Mouse (Mus musculus) limb, embryonic 12.5 days (tissue): Measurements from ENCODE around the gene Il17ra. TPM values are rescaled to one million over a fixed set of nuclear protein-coding genes. Genes with fewer than 3 reads are reported as not detected.

ENCODE experiments used
- ATAC-seq: fragments of 200-750 bp; cut with Nextera tagmentation; 2 replicates; pipeline ENCODE4 v1.8.0; 2017; ENCODE audit warnings: low read depth, moderate TSS enrichment; ENCODE audit not compliant: insufficient number of reproducible peaks, insufficient read depth, low FRiP score, low TSS enrichment
- H3K27ac ChIP-seq: fragments of 300-500 bp; sonication (generic); 2 replicates; pipeline ENCODE4 v1.5.1; 2016; ENCODE audit warnings: mild to moderate bottlenecking, moderate library complexity
- H3K27me3 ChIP-seq: fragments of 300-500 bp; sonication (generic); 2 replicates; pipeline ENCODE4 v1.6.1; 2016; ENCODE audit warnings: mild to moderate bottlenecking, moderate library complexity
- H3K36me3 ChIP-seq: fragments of 300-500 bp; sonication (generic); 2 replicates; pipeline ENCODE4 v1.6.1; 2016; ENCODE audit warnings: mild to moderate bottlenecking, moderate library complexity
- H3K4me1 ChIP-seq: fragments of 300-500 bp; sonication (generic); replicated peaks from 2 replicates; pipeline ENCODE4 v1.6.1; 2016
- H3K4me2 ChIP-seq: fragments of 300-500 bp; sonication (generic); 2 replicates; pipeline ENCODE4 v1.6.1; 2016; ENCODE audit warnings: mild to moderate bottlenecking, moderate library complexity
- H3K4me3 ChIP-seq: fragments of 300-500 bp; sonication (generic); replicated peaks from 2 replicates; pipeline ENCODE4 v1.5.1; 2016; ENCODE audit warnings: mild to moderate bottlenecking
- H3K9ac ChIP-seq: fragments of 300-500 bp; sonication (generic); replicated peaks from 2 replicates; pipeline ENCODE4 v1.6.1; 2016; ENCODE audit warnings: mild to moderate bottlenecking, moderate library complexity
- H3K9me3 ChIP-seq: fragments of 300-500 bp; sonication (generic); 2 replicates; pipeline ENCODE4 v1.6.1; 2016; ENCODE audit warnings: mild to moderate bottlenecking, moderate library complexity
- WGBS: fragments of 180-500 bp; shearing (Covaris S2); methylation state at CpG from one replicate; pipeline ENCODE4 v1.1.7; 2016; 5-methylcytosine and 5-hydroxymethylcytosine counted together
- polyA plus RNA-seq: library from polyadenylated mRNA; unstranded; fragments of >200 nt; fragmentation: Nextera tagmentation; extraction: Ambion mirVana; gene quantifications from 2 replicates; pipeline ENCODE4 v1.2.1, GENCODE M21; 2016

Gene Il17ra
- polyA plus RNA-seq, 1 experiment from 2014 or later = 3.8 TPM

DNA sequence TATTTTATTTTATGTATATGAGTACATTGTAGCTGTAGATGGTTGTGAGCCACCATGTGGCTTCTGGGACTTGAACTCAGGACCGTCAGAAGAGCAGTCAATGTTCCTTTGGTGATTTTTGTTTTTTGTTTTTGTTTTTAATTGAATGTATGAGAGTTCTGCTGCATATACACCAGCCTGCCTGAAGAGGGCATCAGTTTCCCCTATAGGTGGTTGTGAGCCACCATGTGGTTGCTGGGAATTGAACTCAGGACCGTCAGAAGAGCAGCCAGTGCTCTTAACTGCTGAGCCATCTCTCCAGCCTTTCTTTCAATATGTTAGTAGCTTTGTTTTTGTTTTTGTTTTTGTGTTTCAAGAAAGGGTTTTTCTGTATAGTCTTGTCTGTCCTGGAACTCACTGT, 73.3 kb downstream of the Il17ra start:
- no peaks in the 10 kb centered on the region for H3K9me3 ChIP-seq
- no peak overlapping the region for H3K27ac ChIP-seq
- peaks cover 6% of the 10 kb centered on the region for H3K4me1 ChIP-seq
- H3K36me3 ChIP-seq = no peaks in the 10 kb centered on the region
- H3K9ac ChIP-seq = no peak overlapping the region
- 87% methylated on average over 2 of the region's 2 CpGs for WGBS
- no peak overlapping the region for H3K4me2 ChIP-seq
- no peak for ATAC-seq
- no peak overlapping the region for H3K4me3 ChIP-seq
- no peaks in the 10 kb centered on the region for H3K27me3 ChIP-seq

Other genes with a start within 250 kb of the Il17ra start
- gene D330020A13Rik, start 168.9 kb upstream of the Il17ra start, polyA plus RNA-seq = 0.29 and 0.35 TPM in 2 replicates
- gene B4galnt3, start 168.7 kb upstream of the Il17ra start, polyA plus RNA-seq = 0.73 and 0.78 TPM in 2 replicates
- 52.5 and 56.5 TPM in 2 replicates for gene Kdm5a, start 99.1 kb upstream of the Il17ra start, polyA plus RNA-seq
- 27.6 and 30.6 TPM in 2 replicates for gene Ccdc77, start 98.9 kb upstream of the Il17ra start, polyA plus RNA-seq
- 0.31 TPM in 2 replicates for gene Tmem121b, start 30.6 kb downstream of the Il17ra start, polyA plus RNA-seq
- gene Hdhd5, start 68.1 kb downstream of the Il17ra start, polyA plus RNA-seq = 21.7 and 22.1 TPM in 2 replicates
- gene Cecr2, start 203.1 kb downstream of the Il17ra start, polyA plus RNA-seq = 6.2 and 8.5 TPM in 2 replicates